Mouse (Mus musculus) liver, embryonic 15.5 days (tissue): ENCODE data around the gene Slc35f1. TPM values are rescaled to one million over a fixed set of nuclear protein-coding genes. Genes with fewer than 3 reads are reported as not detected.

ENCODE experiments used
- ATAC-seq: fragments of 200-750 bp; cut with Nextera tagmentation; 2 replicates; pipeline ENCODE4 v1.8.0; 2017; ENCODE audit warnings: moderate number of reproducible peaks, mild to moderate bottlenecking, moderate library complexity; ENCODE audit not compliant: insufficient read depth
- H3K27ac ChIP-seq: fragments of 300-500 bp; sonication (generic); replicated peaks from 2 replicates; pipeline ENCODE4 v1.5.1; 2015; ENCODE audit warnings: mild to moderate bottlenecking, inconsistent platforms
- H3K27me3 ChIP-seq: fragments of 300-500 bp; sonication (generic); 2 replicates; pipeline ENCODE4 v1.6.1; 2015; ENCODE audit warnings: mild to moderate bottlenecking, inconsistent platforms
- H3K36me3 ChIP-seq: fragments of 300-500 bp; sonication (generic); replicated peaks from 2 replicates; pipeline ENCODE4 v1.6.1; 2015; ENCODE audit warnings: moderate library complexity, mild to moderate bottlenecking, inconsistent platforms
- H3K4me1 ChIP-seq: fragments of 300-500 bp; sonication (generic); replicated peaks from 2 replicates; pipeline ENCODE4 v1.6.1; 2015; ENCODE audit warnings: inconsistent platforms
- H3K4me2 ChIP-seq: fragments of 300-500 bp; sonication (generic); 2 replicates; pipeline ENCODE4 v1.6.1; 2015; ENCODE audit warnings: moderate library complexity, mild to moderate bottlenecking, inconsistent platforms
- H3K4me3 ChIP-seq: fragments of 300-500 bp; sonication (generic); replicated peaks from 2 replicates; pipeline ENCODE4 v1.5.1; 2015; ENCODE audit warnings: mild to moderate bottlenecking, inconsistent platforms
- H3K9ac ChIP-seq: fragments of 300-500 bp; sonication (generic); 2 replicates; pipeline ENCODE4 v1.6.1; 2015; ENCODE audit warnings: moderate library complexity, mild to moderate bottlenecking, inconsistent platforms
- H3K9me3 ChIP-seq: fragments of 300-500 bp; sonication (generic); replicated peaks from 2 replicates; pipeline ENCODE4 v1.6.1; 2016; ENCODE audit warnings: inconsistent platforms
- WGBS: fragments of 180-500 bp; shearing (Covaris S2); methylation state at CpG from one replicate; pipeline ENCODE4 v1.1.7; 2015; ENCODE audit warnings: mixed read lengths; ENCODE audit not compliant: insufficient replicate concordance; 5-methylcytosine and 5-hydroxymethylcytosine counted together
- polyA plus RNA-seq: library from polyadenylated mRNA; unstranded; fragments of >200 nt; fragmentation: Nextera tagmentation; extraction: Ambion mirVana; gene quantifications from 2 replicates; pipeline ENCODE4 v1.2.1, GENCODE M21; 2015

Gene Slc35f1
- polyA plus RNA-seq, 1 experiment from 2014 or later = 0.03 TPM

DNA sequence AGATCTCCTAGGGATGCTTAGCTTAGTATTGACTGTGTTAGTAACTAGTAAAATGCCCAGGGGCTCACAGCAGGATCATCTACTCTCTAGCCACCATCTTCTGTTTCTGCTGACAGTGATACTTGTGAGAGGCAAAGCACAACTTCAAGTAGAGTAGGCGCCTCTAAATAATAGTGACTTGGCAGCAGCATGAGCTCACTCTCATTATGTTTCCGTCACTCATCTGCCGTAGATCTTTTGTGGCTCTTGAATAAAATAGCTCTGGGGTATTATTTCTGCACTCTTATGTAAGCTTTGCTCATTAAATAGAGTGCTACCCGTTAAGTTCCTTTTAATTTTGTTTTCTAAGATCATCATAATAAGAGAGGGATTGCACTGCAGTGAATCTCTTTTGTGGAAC is 107.1 kb downstream of the Slc35f1 start:
- Histone ChIP-seq H3K9me3 (no peaks in the 10 kb centered on the region), H3K27ac (no peak overlapping the region), H3K4me3 (no peak overlapping the region), H3K36me3 (no peaks in the 10 kb centered on the region), H3K9ac (no peak overlapping the region), H3K27me3 (no peaks in the 10 kb centered on the region), H3K4me2 (no peak overlapping the region), H3K4me1 (no peaks in the 10 kb centered on the region)
- 54% methylated on average over 4 of the region's 4 CpGs for WGBS
- ATAC-seq = no peak

DNA sequence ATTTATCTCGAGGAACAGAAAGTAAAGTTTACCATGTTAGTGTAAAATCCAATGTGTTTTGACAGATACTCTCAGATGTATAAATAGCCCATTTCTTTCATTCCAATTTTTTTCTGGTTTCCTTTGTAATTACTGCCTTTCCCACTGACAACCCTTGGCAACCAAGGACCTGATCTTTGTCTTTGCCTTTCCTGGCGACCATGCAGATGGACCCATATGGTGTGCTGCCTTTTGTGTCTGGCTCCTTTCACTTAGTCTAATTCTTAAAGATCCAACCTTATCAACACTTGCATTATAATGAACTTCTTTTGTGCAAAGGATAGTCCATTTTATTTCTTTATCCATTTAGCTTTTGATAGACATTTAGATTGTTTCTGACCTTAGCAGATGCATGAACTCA is 117.5 kb downstream of the Slc35f1 start:
- H3K4me3 ChIP-seq = no peak overlapping the region
- H3K27ac ChIP-seq = no peak overlapping the region
- no peaks in the 10 kb centered on the region for H3K36me3 ChIP-seq
- WGBS = 45% methylated on average over 2 of the region's 2 CpGs
- no peak overlapping the region for H3K9ac ChIP-seq
- no peaks in the 10 kb centered on the region for H3K4me1 ChIP-seq
- H3K4me2 ChIP-seq = no peak overlapping the region
- H3K9me3 ChIP-seq = no peaks in the 10 kb centered on the region
- no peaks in the 10 kb centered on the region for H3K27me3 ChIP-seq
- no peak for ATAC-seq

DNA sequence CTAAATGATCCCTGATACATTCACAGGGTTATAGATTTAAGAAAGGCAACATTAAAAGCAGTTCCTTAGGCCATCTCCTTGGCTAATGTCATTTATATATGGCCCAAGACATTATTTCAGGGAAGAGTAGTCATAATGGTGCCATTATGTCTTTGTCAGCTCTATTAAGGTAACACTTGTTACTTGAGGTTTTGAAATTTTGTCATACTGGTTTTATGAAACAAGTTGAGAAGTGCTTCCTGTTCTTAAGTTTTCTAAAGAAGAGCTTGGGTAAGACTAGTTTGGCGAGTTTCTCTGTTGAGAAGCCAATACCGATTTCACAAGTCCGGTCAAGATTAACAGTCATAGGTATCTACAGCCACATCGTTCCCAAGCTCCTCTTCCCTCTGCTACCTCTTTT is 122.5 kb downstream of the Slc35f1 start:
- 75% methylated on average over 4 of the region's 4 CpGs for WGBS
- Histone ChIP-seq H3K4me1 (no peaks in the 10 kb centered on the region), H3K27me3 (no peaks in the 10 kb centered on the region), H3K9ac (no peak overlapping the region), H3K27ac (no peak overlapping the region), H3K36me3 (no peaks in the 10 kb centered on the region), H3K4me2 (no peak overlapping the region), H3K9me3 (no peaks in the 10 kb centered on the region), H3K4me3 (no peak overlapping the region)
- no peak for ATAC-seq

DNA sequence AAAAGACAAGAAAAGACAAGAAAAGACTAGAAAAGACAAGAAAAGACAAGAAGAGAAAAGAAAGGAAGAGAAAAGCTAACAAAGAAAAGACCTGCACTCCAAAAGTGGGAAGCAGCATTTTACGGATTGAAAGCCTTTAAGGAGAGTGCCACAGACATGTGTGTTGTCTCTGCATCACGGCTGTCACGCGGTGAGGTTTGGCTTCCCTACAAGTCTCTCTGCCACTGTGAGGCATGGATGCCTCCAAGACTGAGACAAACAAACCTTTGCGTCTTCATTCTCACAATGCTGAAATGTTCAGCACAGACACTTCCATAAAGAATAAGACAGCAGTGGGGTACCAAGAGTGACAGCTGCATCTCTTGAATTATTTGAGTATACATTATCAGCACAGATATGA is 124.0 kb downstream of the Slc35f1 start:
- no peaks in the 10 kb centered on the region for H3K36me3 ChIP-seq

DNA sequence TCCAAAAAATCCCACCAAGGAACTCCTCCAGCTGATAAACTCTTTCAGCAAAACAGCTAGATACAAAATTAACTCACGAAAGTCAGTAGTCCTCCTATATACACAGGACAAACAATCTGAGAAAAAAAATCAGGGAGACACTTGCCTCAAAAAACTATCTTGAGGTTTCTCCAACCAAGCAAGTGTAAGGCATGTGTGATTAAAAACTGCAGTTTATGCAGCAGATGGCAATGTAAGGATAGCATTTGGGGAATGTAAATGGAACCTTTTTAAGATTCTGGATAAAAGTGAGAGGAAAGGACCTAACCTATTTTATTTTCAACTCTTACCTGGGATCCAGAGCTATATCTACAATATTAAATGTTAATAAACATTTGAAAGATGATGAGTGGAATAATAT is 129.3 kb downstream of the Slc35f1 start:
- ATAC-seq = no peak
- 71% methylated on average over 1 of the region's 1 CpGs for WGBS

More for the DNA sequence above, 124.0 kb downstream of the Slc35f1 start:
- Histone ChIP-seq H3K9me3 (no peaks in the 10 kb centered on the region), H3K27ac (no peak overlapping the region), H3K9ac (no peak overlapping the region), H3K4me2 (no peak overlapping the region), H3K27me3 (no peaks in the 10 kb centered on the region), H3K4me3 (no peak overlapping the region), H3K4me1 (no peaks in the 10 kb centered on the region)
- 70% methylated on average over 5 of the region's 5 CpGs for WGBS
- no peak for ATAC-seq

DNA sequence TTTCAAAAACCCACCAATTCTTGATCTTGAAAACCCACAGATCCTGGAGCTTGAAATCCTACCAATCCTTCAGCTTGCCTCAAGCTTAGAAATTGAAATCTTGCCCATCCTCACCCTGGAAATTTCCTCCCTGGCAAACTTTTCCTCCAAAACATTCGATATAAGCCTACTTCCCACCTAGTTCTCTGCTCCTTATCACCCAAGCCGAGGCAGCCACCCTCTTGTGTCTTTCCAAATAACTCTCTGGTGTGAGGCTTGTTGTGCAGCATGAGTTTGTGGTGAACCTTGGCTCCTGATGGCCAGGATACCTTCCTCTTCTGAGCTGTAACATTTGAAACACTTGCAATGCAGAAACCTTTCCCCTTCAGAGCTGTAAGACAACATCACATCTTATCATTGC is 132.6 kb downstream of the Slc35f1 start:
- Histone ChIP-seq H3K36me3 (no peaks in the 10 kb centered on the region), H3K4me2 (no peak overlapping the region), H3K27ac (no peak overlapping the region), H3K4me3 (no peak overlapping the region), H3K9ac (no peak overlapping the region), H3K4me1 (no peaks in the 10 kb centered on the region), H3K27me3 (no peaks in the 10 kb centered on the region), H3K9me3 (no peaks in the 10 kb centered on the region)
- 49% methylated on average over 2 of the region's 2 CpGs for WGBS
- no peak for ATAC-seq

More for the DNA sequence above, 129.3 kb downstream of the Slc35f1 start:
- no peak overlapping the region for H3K4me2 ChIP-seq
- no peak overlapping the region for H3K4me3 ChIP-seq
- no peaks in the 10 kb centered on the region for H3K9me3 ChIP-seq
- no peaks in the 10 kb centered on the region for H3K36me3 ChIP-seq
- no peaks in the 10 kb centered on the region for H3K4me1 ChIP-seq
- no peaks in the 10 kb centered on the region for H3K27me3 ChIP-seq
- no peak overlapping the region for H3K9ac ChIP-seq
- H3K27ac ChIP-seq = no peak overlapping the region

DNA sequence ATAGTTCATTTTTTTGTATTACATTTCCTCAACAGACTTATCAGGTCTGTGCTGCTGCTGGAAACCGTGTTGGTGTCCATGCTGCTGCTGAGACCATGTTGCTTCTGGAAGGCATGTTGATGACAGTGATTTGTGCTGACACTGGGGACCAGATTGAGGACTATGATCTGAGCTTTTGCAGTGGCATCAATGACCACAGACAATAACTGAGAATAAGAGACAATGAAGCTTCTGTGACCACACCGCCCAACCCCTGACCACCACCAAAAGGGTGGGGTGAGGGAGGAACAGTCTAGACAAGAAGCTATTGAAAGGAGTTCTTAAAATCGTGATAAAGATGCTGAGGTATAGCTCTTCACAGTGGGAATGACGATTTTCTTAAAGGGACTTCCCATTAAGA is 135.4 kb downstream of the Slc35f1 start:
- H3K9ac ChIP-seq = no peak overlapping the region
- H3K27me3 ChIP-seq = no peaks in the 10 kb centered on the region
- no peak overlapping the region for H3K4me2 ChIP-seq
- H3K36me3 ChIP-seq = no peaks in the 10 kb centered on the region
- no peaks in the 10 kb centered on the region for H3K9me3 ChIP-seq
- 52% methylated on average over 4 of the region's 4 CpGs for WGBS
- no peak overlapping the region for H3K27ac ChIP-seq
- no peaks in the 10 kb centered on the region for H3K4me1 ChIP-seq
- H3K4me3 ChIP-seq = no peak overlapping the region
- ATAC-seq = no peak

DNA sequence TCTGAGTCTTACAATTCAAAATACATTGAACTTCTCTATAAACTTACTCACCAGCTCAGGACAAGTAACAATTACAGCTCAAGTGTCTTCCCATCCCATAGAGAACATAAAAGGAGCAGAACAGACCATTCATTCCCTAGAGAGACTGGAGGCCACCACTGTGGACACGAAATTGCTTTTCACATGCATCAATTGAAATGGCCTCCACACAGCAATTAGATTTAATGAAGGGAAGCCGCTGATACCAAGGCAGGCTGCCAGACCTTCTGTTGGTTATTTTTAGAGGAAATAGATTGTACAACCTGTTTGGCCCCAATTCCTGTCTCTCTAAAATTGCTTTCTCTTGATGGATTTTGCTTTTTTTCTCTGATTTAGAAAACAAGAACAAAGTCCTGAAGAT is 150.5 kb downstream of the Slc35f1 start:
- WGBS = 55% methylated on average over 2 of the region's 2 CpGs
- no peak overlapping the region for H3K9ac ChIP-seq
- H3K27ac ChIP-seq = no peak overlapping the region
- no peak overlapping the region for H3K4me3 ChIP-seq
- H3K4me1 ChIP-seq = no peaks in the 10 kb centered on the region
- H3K36me3 ChIP-seq = no peaks in the 10 kb centered on the region
- ATAC-seq = no peak
- H3K27me3 ChIP-seq = no peaks in the 10 kb centered on the region
- no peak overlapping the region for H3K4me2 ChIP-seq
- no peaks in the 10 kb centered on the region for H3K9me3 ChIP-seq

DNA sequence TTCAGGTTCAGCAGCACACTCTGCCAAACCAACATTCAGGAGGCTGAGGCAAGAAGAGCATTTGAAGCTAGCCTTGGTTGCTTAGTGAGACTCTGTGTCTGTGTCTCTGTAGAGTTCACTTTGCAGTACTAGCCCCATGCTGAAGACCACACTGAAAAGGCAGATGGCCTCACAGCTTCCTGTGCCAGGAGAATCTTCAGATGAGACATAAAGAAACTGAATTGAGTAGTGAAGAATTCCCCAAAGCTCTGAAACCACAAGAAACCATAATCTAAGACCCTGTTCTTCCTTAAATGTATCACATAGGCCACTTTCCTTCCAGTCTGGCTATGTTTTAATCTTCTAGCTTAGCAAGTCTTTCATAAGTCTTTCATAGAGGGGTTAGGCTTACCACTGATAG is 161.7 kb downstream of the Slc35f1 start:
- Histone ChIP-seq H3K36me3 (no peaks in the 10 kb centered on the region), H3K4me3 (no peak overlapping the region), H3K4me1 (no peaks in the 10 kb centered on the region), H3K9ac (no peak overlapping the region), H3K4me2 (no peak overlapping the region), H3K9me3 (no peaks in the 10 kb centered on the region), H3K27ac (no peak overlapping the region), H3K27me3 (no peaks in the 10 kb centered on the region)
- ATAC-seq = no peak

DNA sequence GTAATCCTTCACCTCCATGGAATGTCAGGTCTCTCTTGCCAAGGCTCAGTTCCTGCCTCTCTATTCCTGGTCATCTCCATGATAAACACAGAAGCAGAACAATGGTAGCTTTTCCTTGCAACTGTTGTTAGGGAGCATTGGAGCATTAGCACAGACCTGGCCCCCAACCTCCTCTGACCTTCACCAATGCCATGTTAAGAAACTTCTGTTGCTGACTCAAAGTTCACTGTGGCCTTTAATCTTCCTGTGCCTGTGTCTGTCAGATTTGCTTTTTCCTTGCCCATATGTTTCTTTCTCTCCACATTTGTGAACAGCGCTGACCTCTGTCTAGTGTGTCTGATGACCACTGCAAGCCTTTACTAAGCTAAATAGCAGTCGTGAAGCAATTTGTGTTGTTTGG is 170.5 kb downstream of the Slc35f1 start:
- no peaks in the 10 kb centered on the region for H3K9me3 ChIP-seq
- 75% methylated on average over 2 of the region's 2 CpGs for WGBS
- no peaks in the 10 kb centered on the region for H3K4me1 ChIP-seq
- no peaks in the 10 kb centered on the region for H3K36me3 ChIP-seq
- no peak overlapping the region for H3K4me2 ChIP-seq
- H3K9ac ChIP-seq = no peak overlapping the region
- H3K27ac ChIP-seq = no peak overlapping the region
- H3K4me3 ChIP-seq = no peak overlapping the region
- H3K27me3 ChIP-seq = no peaks in the 10 kb centered on the region
- ATAC-seq = no peak

DNA sequence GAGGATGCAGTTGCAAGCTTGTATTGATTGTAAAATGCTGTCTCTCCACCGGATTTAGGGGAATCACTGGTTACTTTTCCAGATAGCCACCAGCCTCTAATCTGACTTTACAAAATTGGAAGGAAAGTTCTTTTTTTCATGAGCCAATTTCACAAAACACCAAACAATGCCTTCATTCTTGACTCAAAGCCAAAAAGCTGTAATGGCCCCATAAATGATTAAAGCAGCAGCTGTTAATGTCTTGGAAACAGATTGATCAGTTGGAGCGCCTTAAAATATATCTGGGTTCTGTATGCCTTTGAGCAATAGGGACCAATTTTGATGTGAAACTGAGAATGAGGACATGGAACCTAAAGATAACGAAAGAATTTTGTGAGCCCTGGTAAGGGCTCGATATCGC is 174.6 kb downstream of the Slc35f1 start:
- no peaks in the 10 kb centered on the region for H3K36me3 ChIP-seq
- 66% methylated on average over 5 of the region's 5 CpGs for WGBS
- no peak for ATAC-seq
- H3K4me2 ChIP-seq = no peak overlapping the region
- H3K27ac ChIP-seq = no peak overlapping the region
- no peaks in the 10 kb centered on the region for H3K4me1 ChIP-seq
- no peak overlapping the region for H3K4me3 ChIP-seq
- no peaks in the 10 kb centered on the region for H3K9me3 ChIP-seq
- H3K9ac ChIP-seq = no peak overlapping the region
- no peaks in the 10 kb centered on the region for H3K27me3 ChIP-seq

DNA sequence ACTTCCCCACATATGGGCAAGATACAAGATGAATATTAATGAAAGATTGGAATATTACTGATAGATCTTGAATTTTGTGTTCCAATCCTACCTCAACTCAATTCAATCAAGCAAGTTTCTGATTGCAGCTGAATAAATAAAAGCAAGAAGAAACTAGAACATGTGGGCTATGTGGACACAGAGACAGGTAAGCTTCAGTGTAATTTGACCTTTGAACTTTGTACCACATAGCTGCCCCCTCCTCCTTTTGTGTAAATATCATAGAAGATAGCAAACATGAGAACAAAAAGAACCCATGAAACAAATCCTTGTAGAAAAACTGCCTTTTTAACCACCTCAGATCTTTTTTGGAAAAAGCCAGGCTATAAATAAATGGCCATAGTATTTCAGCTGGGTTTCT is 180.8 kb downstream of the Slc35f1 start:
- H3K9ac ChIP-seq = no peak overlapping the region
- ATAC-seq = no peak
- H3K27ac ChIP-seq = no peak overlapping the region

More for the DNA sequence above, 180.8 kb downstream of the Slc35f1 start:
- H3K4me3 ChIP-seq = no peak overlapping the region
- no peaks in the 10 kb centered on the region for H3K9me3 ChIP-seq
- H3K4me1 ChIP-seq = no peaks in the 10 kb centered on the region
- H3K4me2 ChIP-seq = no peak overlapping the region
- no peaks in the 10 kb centered on the region for H3K27me3 ChIP-seq
- H3K36me3 ChIP-seq = no peaks in the 10 kb centered on the region
